Mouse (Mus musculus) liver, embryonic 14.5 days (tissue): ENCODE data around the gene Rho.

Source experiments
- CTCF ChIP-seq: IDR thresholded peaks from 2 replicates; pipeline ENCODE4 v1.5.1; 2016; ENCODE audit warnings: antibody characterized with exemption, low read depth, control low read depth
- EP300 ChIP-seq: IDR thresholded peaks from 2 replicates; pipeline ENCODE4 v1.6.1; 2016; ENCODE audit warnings: antibody characterized with exemption, low read depth

DNA sequence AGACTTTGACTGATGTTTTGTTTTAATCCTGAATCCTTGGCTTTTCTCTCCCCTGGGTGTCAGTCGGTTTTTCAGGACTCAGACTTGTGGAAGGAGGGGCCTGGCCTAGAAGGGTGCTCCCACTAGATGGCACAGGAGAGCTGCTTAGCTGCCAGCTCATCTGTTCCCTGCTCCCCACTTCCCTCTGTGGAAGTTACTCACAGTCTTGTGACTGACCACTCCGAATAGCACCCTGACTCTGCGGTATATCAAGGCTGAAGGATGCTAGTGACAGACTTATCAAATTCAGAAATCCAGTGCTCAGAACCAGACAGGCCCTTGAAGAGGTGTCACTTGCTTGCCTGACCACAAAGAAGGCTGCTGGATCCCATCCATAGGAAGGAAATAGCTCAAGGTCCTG is 30.5 kb upstream of the Rho start:
- peak; percentile 76 for TF ChIP-seq CTCF
- no peak for TF ChIP-seq EP300
